Mouse (Mus musculus): ENCODE measurements at regions not wholly inside any gene's neighbourhood (a gene's known extent, or its start where the extent isn't known, plus 50 kb on each side); places are given as distances from the start of the nearest gene placed in this dataset.

DNA sequence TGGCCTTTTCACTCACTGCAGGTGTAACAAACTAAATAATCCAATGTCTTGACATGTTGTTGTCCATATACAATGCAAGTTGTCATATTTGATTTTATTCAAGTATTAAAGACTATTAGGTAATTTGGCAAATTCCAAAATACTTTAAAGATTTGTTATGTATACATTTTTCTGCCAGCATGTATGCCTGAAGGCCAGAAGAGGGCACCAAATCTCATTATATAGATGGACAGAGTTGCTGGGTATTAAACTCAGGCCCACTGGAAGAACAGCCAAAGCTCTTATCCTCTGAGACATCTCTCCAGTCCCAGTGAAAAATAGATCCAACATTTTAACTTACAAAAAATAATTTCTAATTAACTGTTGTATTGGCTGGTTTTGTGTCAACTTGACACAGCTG, 80.5 kb upstream of the Cenpq start:
- H3K9me3 ChIP-seq (ENCODE audit: low read length): no peaks in the 10 kb centered on the region
- H3K36me3 ChIP-seq (ENCODE audit: insufficient read depth, low read length): no peaks in the 10 kb centered on the region
- no peak for TF ChIP-seq POU5F1 (IDR thresholded peaks at IDR 0.05; ENCODE audit: borderline replicate concordance, low read length)
- peak; percentile 18 for TF ChIP-seq CTCF (conservative IDR thresholded peaks at IDR 0.05; ENCODE audit: low read length)

More for the DNA sequence above, 80.5 kb upstream of the Cenpq start:
- H3K27me3 ChIP-seq (ENCODE audit: insufficient read depth, low read length): no peaks in the 10 kb centered on the region
- H3K4me3 ChIP-seq (replicated peaks; ENCODE audit: low read length): no peak overlapping the region
- no peaks in the 10 kb centered on the region for H3K4me1 ChIP-seq (replicated peaks; ENCODE audit: low read depth, low read length)
